Mouse (Mus musculus): Measurements from ENCODE around the gene Ankrd61. TPM values are rescaled to one million over a fixed set of nuclear protein-coding genes. Genes with fewer than 3 reads are reported as not detected.

Gene Ankrd61
- polyA plus RNA-seq, 1 experiment from 2014 or later = 0.29 TPM

GRCm38 (mm10) chr5:143890741-143891140 lies 6.7 kb downstream of the Ankrd61 start:
- H3K9ac ChIP-seq = no peak overlapping the region
- H3K36me3 ChIP-seq = peaks cover 92% of the 10 kb centered on the region
- H3K4me2 ChIP-seq (replicated peaks) = no peak overlapping the region
- H3K27ac ChIP-seq = no peak overlapping the region
- no peak for ATAC-seq (ENCODE audit: low FRiP score, low read depth)
- H3K4me1 ChIP-seq = no peaks in the 10 kb centered on the region
- no peak overlapping the region for H3K4me3 ChIP-seq
- 61% methylated on average over 6 of the region's 6 CpGs for WGBS
- no peaks in the 10 kb centered on the region for H3K27me3 ChIP-seq
- no peaks in the 10 kb centered on the region for H3K9me3 ChIP-seq

- 95% methylated on average over 3 of the region's 3 CpGs for WGBS
- Histone ChIP-seq H3K9me3 (no peaks in the 10 kb centered on the region), H3K27ac (no peak overlapping the region), H3K36me3 (peaks cover 99% of the 10 kb centered on the region), H3K4me2 (replicated peaks) (no peak overlapping the region), H3K27me3 (no peaks in the 10 kb centered on the region), H3K4me1 (no peaks in the 10 kb centered on the region), H3K9ac (no peak overlapping the region), H3K4me3 (no peak overlapping the region)
- no peak for ATAC-seq (ENCODE audit: low FRiP score, low read depth)
Measured at GRCm38 (mm10) chr5:143885274-143885673, 12.2 kb downstream of the Ankrd61 start.

DNA sequence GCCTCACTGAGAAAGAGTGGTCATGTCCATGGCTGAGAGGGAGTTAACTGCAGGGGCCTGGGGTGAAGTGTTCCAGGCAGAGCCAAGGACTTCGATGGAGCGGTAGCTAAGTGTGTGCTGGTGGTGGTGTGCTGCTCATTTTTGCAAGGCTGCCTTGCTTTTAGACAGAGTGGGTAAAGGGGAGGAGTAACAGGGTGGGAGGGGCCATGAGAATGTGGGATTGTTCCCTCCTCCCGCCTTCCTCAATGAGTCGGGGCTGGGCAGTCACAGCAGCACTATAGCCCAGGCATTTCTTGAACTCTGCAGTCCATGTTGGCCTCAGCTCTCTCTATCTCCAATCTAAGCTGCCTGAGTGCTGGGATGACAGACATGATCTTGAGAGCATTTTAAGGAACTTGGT lies 22.9 kb downstream of the Ankrd61 start:
- Histone ChIP-seq H3K27ac (no peak overlapping the region), H3K4me3 (no peak overlapping the region), H3K9me3 (no peaks in the 10 kb centered on the region), H3K4me2 (replicated peaks) (no peak overlapping the region), H3K36me3 (peaks cover 69% of the 10 kb centered on the region), H3K9ac (no peak overlapping the region), H3K27me3 (no peaks in the 10 kb centered on the region), H3K4me1 (no peaks in the 10 kb centered on the region)
- WGBS = 77% methylated on average over 4 of the region's 4 CpGs
- no peak for ATAC-seq (ENCODE audit: low FRiP score, low read depth)

DNA sequence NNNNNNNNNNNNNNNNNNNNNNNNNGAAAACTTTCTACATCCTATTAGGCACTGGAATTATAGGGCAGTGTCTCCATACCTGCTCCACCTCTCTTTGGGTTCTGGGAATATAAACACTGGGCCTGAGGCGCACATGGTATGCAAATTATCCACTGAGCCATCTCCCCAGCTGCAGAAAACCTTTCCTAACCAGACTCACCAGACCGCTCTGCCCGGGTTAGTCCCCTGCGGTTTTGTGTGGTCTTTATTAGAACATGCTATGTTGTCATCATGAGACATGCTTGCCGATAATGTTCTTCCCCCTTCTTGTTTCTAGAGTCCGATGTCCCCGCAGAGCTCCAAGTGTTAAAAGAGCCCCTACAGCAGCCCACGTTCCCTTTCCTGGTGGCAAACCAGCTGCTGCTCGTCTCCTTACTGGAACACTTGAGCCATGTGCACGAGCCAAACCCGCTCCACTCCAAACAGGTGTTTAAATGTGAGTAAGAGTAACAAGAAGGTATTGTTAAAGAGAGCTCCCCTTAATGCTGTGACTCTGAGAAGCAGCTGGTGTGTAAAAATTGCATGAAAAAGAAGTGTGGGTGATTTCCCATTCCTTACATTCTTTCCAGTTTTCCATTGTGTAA lies 25.8 kb downstream of the Ankrd61 start:
- Histone ChIP-seq H3K27me3 (no peaks in the 10 kb centered on the region), H3K4me1 (no peaks in the 10 kb centered on the region), H3K9ac (no peak overlapping the region), H3K27ac (no peak overlapping the region; the same call in 1 of the 2 replicates), H3K36me3 (peaks cover 42% of the 10 kb centered on the region), H3K4me2 (replicated peaks) (no peak overlapping the region), H3K4me3 (no peak overlapping the region), H3K9me3 (no peaks in the 10 kb centered on the region)
- WGBS = 72% methylated on average over 11 of the region's 11 CpGs
- no peak for ATAC-seq (ENCODE audit: low FRiP score, low read depth)

Other genes with a start within 250 kb of the Ankrd61 start
- 25.8 and 27.2 TPM in 2 replicates for gene Usp42, start 165.4 kb downstream of the Ankrd61 start, polyA plus RNA-seq (2015; fragmentation: Nextera tagmentation; extraction: Ambion mirVana)
- gene Eif2ak1, start 79.9 kb downstream of the Ankrd61 start, polyA plus RNA-seq (2015; fragmentation: Nextera tagmentation; extraction: Ambion mirVana) = 46.3 and 46.8 TPM in 2 replicates
- gene Aimp2, start 12.2 kb upstream of the Ankrd61 start, polyA plus RNA-seq (2015; fragmentation: Nextera tagmentation; extraction: Ambion mirVana) = 97.9 and 106 TPM in 2 replicates
- 35.8 and 37.9 TPM in 2 replicates for gene Pms2, start 12.3 kb upstream of the Ankrd61 start, polyA plus RNA-seq (2015; fragmentation: Nextera tagmentation; extraction: Ambion mirVana)
- 0.89 and 1.1 TPM in 2 replicates for gene Gm42421, start 30.5 kb upstream of the Ankrd61 start, polyA plus RNA-seq (2015; fragmentation: Nextera tagmentation; extraction: Ambion mirVana)
- 0.80 and 1.0 TPM in 2 replicates for gene Rsph10b, start 35.4 kb upstream of the Ankrd61 start, polyA plus RNA-seq (2015; fragmentation: Nextera tagmentation; extraction: Ambion mirVana)
- gene Ccz1, start 117.2 kb upstream of the Ankrd61 start, polyA plus RNA-seq (2015; fragmentation: Nextera tagmentation; extraction: Ambion mirVana) = 84.5 and 85.5 TPM in 2 replicates
- not detected in 2 replicates for gene Ocm, start 129.0 kb upstream of the Ankrd61 start, polyA plus RNA-seq (2015; fragmentation: Nextera tagmentation; extraction: Ambion mirVana)
- 3.3 and 3.8 TPM in 2 replicates for gene Lmtk2, start 202.8 kb upstream of the Ankrd61 start, polyA plus RNA-seq (2015; fragmentation: Nextera tagmentation; extraction: Ambion mirVana)